Mouse (Mus musculus) hindbrain, embryonic 12.5 days (tissue): Measurements from ENCODE around the gene Cerkl. TPM values are rescaled to one million over a fixed set of nuclear protein-coding genes. Genes with fewer than 3 reads are reported as not detected.

ENCODE experiments used
- ATAC-seq: fragments of 200-750 bp; cut with Nextera tagmentation; 2 replicates; pipeline ENCODE4 v1.8.0; 2017; ENCODE audit warnings: moderate TSS enrichment; ENCODE audit not compliant: low FRiP score
- H3K27ac ChIP-seq: fragments of 300-500 bp; sonication (generic); 2 replicates; pipeline ENCODE4 v1.5.1; 2016; ENCODE audit warnings: mild to moderate bottlenecking
- H3K27me3 ChIP-seq: fragments of 300-500 bp; sonication (generic); 2 replicates; pipeline ENCODE4 v1.6.1; 2016; ENCODE audit warnings: mild to moderate bottlenecking
- H3K36me3 ChIP-seq: fragments of 300-500 bp; sonication (generic); 2 replicates; pipeline ENCODE4 v1.6.1; 2016; ENCODE audit warnings: mild to moderate bottlenecking
- H3K4me1 ChIP-seq: fragments of 300-500 bp; sonication (generic); 2 replicates; pipeline ENCODE4 v1.6.1; 2016
- H3K4me2 ChIP-seq: fragments of 300-500 bp; sonication (generic); replicated peaks from 2 replicates; pipeline ENCODE4 v1.6.1; 2016; ENCODE audit warnings: mild to moderate bottlenecking
- H3K4me3 ChIP-seq: fragments of 300-500 bp; sonication (generic); 2 replicates; pipeline ENCODE4 v1.5.1; 2016; ENCODE audit warnings: mild to moderate bottlenecking
- H3K9ac ChIP-seq: fragments of 300-500 bp; sonication (generic); 2 replicates; pipeline ENCODE4 v1.6.1; 2016; ENCODE audit warnings: mild to moderate bottlenecking, moderate library complexity
- H3K9me3 ChIP-seq: fragments of 300-500 bp; sonication (generic); replicated peaks from 2 replicates; pipeline ENCODE4 v1.6.1; 2016; ENCODE audit warnings: mild to moderate bottlenecking
- WGBS: fragments of 180-500 bp; shearing (Covaris S2); methylation state at CpG from one replicate; pipeline ENCODE4 v1.1.7; 2016; 5-methylcytosine and 5-hydroxymethylcytosine counted together
- polyA plus RNA-seq: library from polyadenylated mRNA; unstranded; fragments of >200 nt; fragmentation: Nextera tagmentation; extraction: Ambion mirVana; gene quantifications from 2 replicates; pipeline ENCODE4 v1.2.1, GENCODE M21; 2016

The Cerkl gene
- polyA plus RNA-seq, 1 experiment from 2014 or later, result 3.6 TPM

- Histone ChIP-seq H3K4me3 (no peak overlapping the region), H3K27ac (no peak overlapping the region), H3K4me1 (peaks cover 9% of the 10 kb centered on the region), H3K4me2 (no peak overlapping the region), H3K9me3 (no peaks in the 10 kb centered on the region), H3K27me3 (no peaks in the 10 kb centered on the region), H3K36me3 (no peaks in the 10 kb centered on the region), H3K9ac (no peak overlapping the region)
- 69% methylated on average over 18 of the region's 18 CpGs for WGBS
- ATAC-seq, result no peak; the same call in 1 of the 2 replicates
Measured at GRCm38 (mm10) chr2:79367451-79368450, 88.8 kb downstream of the Cerkl start.

DNA sequence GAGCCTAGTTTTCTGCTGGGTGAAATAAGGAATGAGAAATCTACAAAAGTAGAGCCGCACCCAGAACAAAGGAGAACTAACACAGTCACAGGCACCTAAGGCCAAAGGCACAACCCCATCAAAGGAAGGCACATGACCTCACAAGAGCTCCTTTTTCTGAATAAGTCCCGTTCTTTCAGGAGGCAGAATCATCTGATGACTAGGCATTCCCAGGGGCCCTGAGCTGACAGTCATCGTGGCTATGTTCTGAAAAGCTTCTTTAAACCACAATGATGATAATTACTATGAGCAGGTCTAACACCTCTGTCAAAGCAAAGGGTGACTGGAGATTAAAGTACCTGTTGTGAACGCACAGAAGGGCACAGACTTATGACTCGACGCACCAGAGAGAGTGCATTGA is 92.7 kb downstream of the Cerkl start:
- Histone ChIP-seq H3K9me3 (no peaks in the 10 kb centered on the region), H3K4me3 (no peak overlapping the region), H3K4me2 (no peak overlapping the region), H3K36me3 (no peaks in the 10 kb centered on the region), H3K27ac (no peak overlapping the region), H3K9ac (no peak overlapping the region), H3K4me1 (peaks cover 1% of the 10 kb centered on the region), H3K27me3 (no peaks in the 10 kb centered on the region)
- WGBS, result 65% methylated on average over 6 of the region's 6 CpGs
- ATAC-seq, result no peak

GRCm38 (mm10) chr2:79362029-79362428 is 94.6 kb downstream of the Cerkl start:
- H3K27me3 ChIP-seq, result no peaks in the 10 kb centered on the region
- H3K4me2 ChIP-seq, result no peak overlapping the region
- no peak for ATAC-seq
- H3K9me3 ChIP-seq, result no peaks in the 10 kb centered on the region
- H3K4me1 ChIP-seq, result no peaks in the 10 kb centered on the region
- H3K36me3 ChIP-seq, result no peaks in the 10 kb centered on the region
- H3K27ac ChIP-seq, result no peak overlapping the region
- WGBS, result 72% methylated on average over 6 of the region's 6 CpGs
- no peak overlapping the region for H3K9ac ChIP-seq
- H3K4me3 ChIP-seq, result no peak overlapping the region

DNA sequence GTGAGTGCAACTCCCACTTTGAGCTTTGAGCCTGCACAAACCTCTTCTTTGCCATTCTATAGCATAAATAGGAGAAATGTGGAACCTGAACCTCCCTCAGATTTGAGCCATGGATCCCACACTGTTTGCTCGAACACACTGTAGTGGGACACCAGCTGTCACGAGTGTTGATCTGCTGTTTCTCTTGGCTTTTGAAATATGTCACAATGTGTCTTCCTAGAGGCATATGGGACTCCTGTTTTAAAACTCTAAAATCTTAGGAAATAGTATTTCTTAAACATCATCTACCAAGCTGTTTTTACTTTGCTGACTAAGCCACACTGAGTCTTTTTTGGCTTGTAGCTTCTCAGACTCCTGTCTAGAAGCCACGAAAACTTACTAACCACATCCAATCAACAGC is 98.8 kb downstream of the Cerkl start:
- WGBS, result 88% methylated on average over 3 of the region's 3 CpGs
- H3K9me3 ChIP-seq, result no peaks in the 10 kb centered on the region
- ATAC-seq, result no peak
- H3K4me3 ChIP-seq, result no peak overlapping the region
- no peak overlapping the region for H3K4me2 ChIP-seq
- no peaks in the 10 kb centered on the region for H3K36me3 ChIP-seq
- no peaks in the 10 kb centered on the region for H3K27me3 ChIP-seq
- H3K9ac ChIP-seq, result no peak overlapping the region
- no peaks in the 10 kb centered on the region for H3K4me1 ChIP-seq
- no peak overlapping the region for H3K27ac ChIP-seq

- WGBS, result 93% methylated on average over 16 of the region's 16 CpGs
- Histone ChIP-seq H3K27me3 (no peaks in the 10 kb centered on the region), H3K9ac (no peak overlapping the region), H3K9me3 (no peaks in the 10 kb centered on the region), H3K4me2 (no peak overlapping the region), H3K36me3 (no peaks in the 10 kb centered on the region), H3K4me3 (no peak overlapping the region), H3K4me1 (no peaks in the 10 kb centered on the region), H3K27ac (no peak overlapping the region)
- no peak for ATAC-seq
Measured at GRCm38 (mm10) chr2:79354773-79355172, 101.8 kb downstream of the Cerkl start.

- ATAC-seq, result no peak
- Histone ChIP-seq H3K4me3 (no peak overlapping the region), H3K9ac (no peak overlapping the region), H3K27ac (no peak overlapping the region), H3K27me3 (no peaks in the 10 kb centered on the region), H3K9me3 (no peaks in the 10 kb centered on the region), H3K4me1 (no peaks in the 10 kb centered on the region), H3K36me3 (no peaks in the 10 kb centered on the region), H3K4me2 (no peak overlapping the region)
- WGBS, result 73% methylated on average over 4 of the region's 4 CpGs
Measured at GRCm38 (mm10) chr2:79352100-79352802, 104.3 kb downstream of the Cerkl start.

GRCm38 (mm10) chr2:79351179-79352099 is 105.1 kb downstream of the Cerkl start:
- no peak overlapping the region for H3K27ac ChIP-seq
- no peak overlapping the region for H3K4me2 ChIP-seq
- H3K4me3 ChIP-seq, result no peak overlapping the region
- H3K9ac ChIP-seq, result no peak overlapping the region
- peak; percentile 78 for ATAC-seq
- 76% methylated on average over 6 of the region's 6 CpGs for WGBS
- H3K27me3 ChIP-seq, result no peaks in the 10 kb centered on the region
- H3K4me1 ChIP-seq, result no peaks in the 10 kb centered on the region
- no peaks in the 10 kb centered on the region for H3K9me3 ChIP-seq
- H3K36me3 ChIP-seq, result no peaks in the 10 kb centered on the region

DNA sequence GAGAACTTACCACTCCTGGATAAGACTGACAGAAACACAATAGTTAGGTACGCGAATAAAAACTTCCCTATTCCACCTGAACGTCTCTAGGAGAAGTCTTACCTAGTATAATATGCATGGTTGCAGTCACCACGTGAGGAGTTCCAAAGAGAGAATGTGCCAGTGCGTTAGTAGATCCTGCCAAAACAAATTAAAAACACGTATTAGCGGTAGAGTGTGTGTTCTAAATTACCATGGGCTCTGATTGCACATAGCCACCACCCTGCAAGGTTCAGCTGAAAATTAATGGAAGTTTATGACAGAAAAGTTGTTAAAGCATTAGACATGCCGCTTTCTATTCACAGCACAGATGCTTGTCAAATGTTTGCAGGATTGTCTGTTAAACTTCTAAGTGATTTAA is 113.5 kb downstream of the Cerkl start:
- WGBS, result 88% methylated on average over 8 of the region's 8 CpGs
- Histone ChIP-seq H3K4me1 (no peaks in the 10 kb centered on the region), H3K4me2 (no peak overlapping the region), H3K9ac (no peak overlapping the region), H3K36me3 (no peaks in the 10 kb centered on the region), H3K4me3 (no peak overlapping the region), H3K9me3 (no peaks in the 10 kb centered on the region), H3K27me3 (no peaks in the 10 kb centered on the region), H3K27ac (no peak overlapping the region)
- no peak for ATAC-seq

- Histone ChIP-seq H3K4me2 (no peak overlapping the region), H3K9me3 (no peaks in the 10 kb centered on the region), H3K4me3 (no peak overlapping the region), H3K36me3 (no peaks in the 10 kb centered on the region), H3K27me3 (no peaks in the 10 kb centered on the region), H3K27ac (no peak overlapping the region), H3K4me1 (no peaks in the 10 kb centered on the region), H3K9ac (no peak overlapping the region)
- ATAC-seq, result no peak
- WGBS, result 54% methylated on average over 1 of the region's 1 CpGs
Measured at GRCm38 (mm10) chr2:79339003-79339402, 117.6 kb downstream of the Cerkl start.

GRCm38 (mm10) chr2:79336141-79336540 is 120.4 kb downstream of the Cerkl start:
- Histone ChIP-seq H3K27me3 (no peaks in the 10 kb centered on the region), H3K27ac (no peak overlapping the region), H3K4me3 (no peak overlapping the region), H3K4me2 (no peak overlapping the region), H3K9ac (no peak overlapping the region), H3K9me3 (no peaks in the 10 kb centered on the region), H3K36me3 (no peaks in the 10 kb centered on the region), H3K4me1 (no peaks in the 10 kb centered on the region)
- WGBS, result 83% methylated on average over 1 of the region's 1 CpGs
- no peak for ATAC-seq

DNA sequence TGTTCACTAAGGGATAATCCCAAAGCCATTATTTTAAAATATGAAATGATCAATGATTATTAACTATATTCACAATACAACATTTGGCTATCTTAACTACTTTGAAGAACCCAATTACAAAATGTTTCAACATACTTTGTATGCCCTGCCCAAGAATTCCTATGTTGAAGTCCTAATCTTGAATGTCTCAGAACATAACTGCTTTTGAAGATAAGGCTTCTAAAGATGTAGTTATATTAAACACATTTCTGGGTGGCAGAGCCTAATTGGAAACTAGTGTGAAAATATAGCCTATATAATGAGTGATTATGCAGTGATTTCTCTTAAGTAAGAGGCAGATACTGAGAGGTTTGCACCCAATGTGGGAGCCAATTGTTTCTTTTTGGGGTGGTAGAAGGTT is 121.9 kb downstream of the Cerkl start:
- Histone ChIP-seq H3K4me1 (no peaks in the 10 kb centered on the region), H3K9ac (no peak overlapping the region), H3K4me2 (no peak overlapping the region), H3K36me3 (no peaks in the 10 kb centered on the region), H3K9me3 (no peaks in the 10 kb centered on the region), H3K27me3 (no peaks in the 10 kb centered on the region), H3K27ac (no peak overlapping the region), H3K4me3 (no peak overlapping the region)
- no peak for ATAC-seq

GRCm38 (mm10) chr2:79328079-79328478 is 128.5 kb downstream of the Cerkl start:
- Histone ChIP-seq H3K4me1 (no peaks in the 10 kb centered on the region), H3K27ac (no peak overlapping the region), H3K27me3 (no peaks in the 10 kb centered on the region), H3K36me3 (no peaks in the 10 kb centered on the region), H3K4me3 (no peak overlapping the region), H3K4me2 (no peak overlapping the region), H3K9me3 (no peaks in the 10 kb centered on the region), H3K9ac (no peak overlapping the region)
- 73% methylated on average over 2 of the region's 2 CpGs for WGBS
- no peak for ATAC-seq
